Mouse (Mus musculus): ENCODE measurements at regions not wholly inside any gene's neighbourhood (a gene's known extent, or its start where the extent isn't known, plus 50 kb on each side); places are given as distances from the start of the nearest gene placed in this dataset.

DNA sequence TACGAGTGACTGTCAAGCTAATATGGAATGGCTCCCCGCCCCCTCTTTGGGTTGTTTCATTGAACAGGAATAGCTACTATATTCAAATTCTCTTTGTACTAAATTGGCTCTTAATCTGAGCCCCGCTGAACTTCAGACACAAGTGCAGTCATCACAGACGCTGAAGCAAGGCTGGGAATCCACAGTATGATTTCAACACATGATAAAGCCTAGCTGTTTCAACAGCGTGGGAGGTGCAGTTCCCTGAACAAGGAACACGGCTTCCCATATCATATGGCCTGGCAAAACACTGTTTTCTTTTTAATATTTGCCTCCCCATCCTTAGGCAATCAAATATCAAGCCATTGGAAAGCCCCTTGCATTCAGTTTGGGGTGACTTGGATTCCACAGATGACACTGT, 428.0 kb upstream of the Adamts9 start:
- 79% methylated on average over 6 of the region's 6 CpGs for WGBS
- Histone ChIP-seq H3K27ac (no peak overlapping the region), H3K4me1 (no peaks in the 10 kb centered on the region), H3K4me3 (no peak overlapping the region), H3K27me3 (no peaks in the 10 kb centered on the region), H3K4me2 (no peak overlapping the region), H3K36me3 (no peaks in the 10 kb centered on the region), H3K9me3 (no peaks in the 10 kb centered on the region), H3K9ac (no peak overlapping the region)
- no peak for ATAC-seq (ENCODE audit: insufficient number of reproducible peaks, low FRiP score, low TSS enrichment, low read depth)

GRCm38 (mm10) chr6:93363846-93364245, 420.6 kb upstream of the Adamts9 start:
- Histone ChIP-seq H3K27me3 (no peaks in the 10 kb centered on the region), H3K4me2 (no peak overlapping the region), H3K4me3 (no peak overlapping the region), H3K27ac (no peak overlapping the region), H3K9me3 (no peaks in the 10 kb centered on the region), H3K9ac (no peak overlapping the region), H3K4me1 (no peaks in the 10 kb centered on the region), H3K36me3 (no peaks in the 10 kb centered on the region)
- WGBS, result 66% methylated on average over 4 of the region's 4 CpGs
- ATAC-seq (ENCODE audit: insufficient number of reproducible peaks, low FRiP score, low TSS enrichment, low read depth), result no peak

DNA sequence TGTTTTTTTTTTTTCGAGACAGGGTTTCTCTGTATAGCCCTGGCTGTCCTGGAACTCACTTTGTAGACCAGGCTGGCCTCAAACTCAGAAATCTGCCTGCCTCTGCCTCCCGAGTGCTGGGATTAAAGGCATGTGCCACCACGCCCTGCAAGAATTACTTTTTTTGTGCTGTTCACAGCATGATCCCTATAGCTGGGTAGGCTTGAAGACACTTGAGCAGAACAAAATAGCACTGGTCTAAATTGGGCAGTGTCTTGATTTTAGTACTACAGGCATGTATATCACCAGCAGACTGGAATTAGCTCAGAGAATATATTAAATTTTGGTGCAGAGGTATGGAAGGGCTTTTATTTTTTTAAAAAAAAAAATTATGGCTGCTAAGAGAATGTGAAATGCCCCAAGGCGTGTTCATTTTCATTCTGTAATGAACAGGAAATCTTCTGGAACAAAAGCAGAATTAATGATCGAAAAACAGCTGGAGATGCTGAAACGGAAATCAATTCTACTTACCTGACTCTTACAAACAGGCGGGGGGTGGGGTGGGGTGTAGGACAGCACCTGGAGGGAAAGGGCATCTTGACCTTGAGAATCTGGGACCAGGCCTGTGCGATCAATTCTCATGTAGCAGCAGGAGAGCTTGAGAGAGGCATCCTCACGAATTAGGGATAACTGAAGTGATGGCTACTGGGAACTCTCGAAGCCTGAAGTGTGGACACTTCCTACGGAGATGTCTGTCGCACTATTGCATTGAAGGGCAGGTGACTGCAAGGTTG, 410.2 kb upstream of the Adamts9 start:
- no peak for ATAC-seq (ENCODE audit: insufficient number of reproducible peaks, low FRiP score, low TSS enrichment, low read depth)
- Histone ChIP-seq H3K9ac (no peak overlapping the region), H3K4me3 (no peak overlapping the region), H3K36me3 (no peaks in the 10 kb centered on the region), H3K27ac (no peak overlapping the region), H3K27me3 (no peaks in the 10 kb centered on the region), H3K4me1 (no peaks in the 10 kb centered on the region), H3K4me2 (no peak overlapping the region), H3K9me3 (no peaks in the 10 kb centered on the region)
- 75% methylated on average over 12 of the region's 12 CpGs for WGBS

GRCm38 (mm10) chr6:93349936-93350700, 406.8 kb upstream of the Adamts9 start:
- no peak overlapping the region for H3K4me2 ChIP-seq
- no peaks in the 10 kb centered on the region for H3K4me1 ChIP-seq
- H3K9ac ChIP-seq, result no peak overlapping the region
- no peak for ATAC-seq (ENCODE audit: insufficient number of reproducible peaks, low FRiP score, low TSS enrichment, low read depth)
- no peak overlapping the region for H3K4me3 ChIP-seq
- WGBS, result 55% methylated on average over 7 of the region's 7 CpGs
- H3K27me3 ChIP-seq, result no peaks in the 10 kb centered on the region
- H3K27ac ChIP-seq, result no peak overlapping the region; the same call in 1 of the 2 replicates
- no peaks in the 10 kb centered on the region for H3K9me3 ChIP-seq
- no peaks in the 10 kb centered on the region for H3K36me3 ChIP-seq

GRCm38 (mm10) chr6:93348141-93348540, 404.8 kb upstream of the Adamts9 start:
- 68% methylated on average over 3 of the region's 3 CpGs for WGBS
- H3K4me3 ChIP-seq, result no peak overlapping the region
- no peaks in the 10 kb centered on the region for H3K9me3 ChIP-seq
- H3K4me1 ChIP-seq, result no peaks in the 10 kb centered on the region
- no peak overlapping the region for H3K9ac ChIP-seq
- no peak for ATAC-seq (ENCODE audit: insufficient number of reproducible peaks, low FRiP score, low TSS enrichment, low read depth)
- H3K27ac ChIP-seq, result no peak overlapping the region
- no peak overlapping the region for H3K4me2 ChIP-seq
- no peaks in the 10 kb centered on the region for H3K27me3 ChIP-seq
- H3K36me3 ChIP-seq, result no peaks in the 10 kb centered on the region

GRCm38 (mm10) chr6:93328683-93329082, 385.4 kb upstream of the Adamts9 start:
- no peak for ATAC-seq (ENCODE audit: insufficient number of reproducible peaks, low FRiP score, low TSS enrichment, low read depth)
- H3K4me1 ChIP-seq, result peaks cover 4% of the 10 kb centered on the region; the same call in 1 of the 2 replicates
- no peak overlapping the region for H3K9ac ChIP-seq
- H3K4me3 ChIP-seq, result no peak overlapping the region
- H3K4me2 ChIP-seq, result no peak overlapping the region
- H3K27me3 ChIP-seq, result no peaks in the 10 kb centered on the region
- no peaks in the 10 kb centered on the region for H3K36me3 ChIP-seq
- WGBS, result 47% methylated on average over 2 of the region's 2 CpGs
- H3K27ac ChIP-seq, result no peak overlapping the region
- H3K9me3 ChIP-seq, result no peaks in the 10 kb centered on the region

GRCm38 (mm10) chr6:93327930-93328329, 384.6 kb upstream of the Adamts9 start:
- no peaks in the 10 kb centered on the region for H3K9me3 ChIP-seq
- no peak for ATAC-seq (ENCODE audit: insufficient number of reproducible peaks, low FRiP score, low TSS enrichment, low read depth)
- no peak overlapping the region for H3K27ac ChIP-seq
- H3K4me3 ChIP-seq, result no peak overlapping the region
- 76% methylated on average over 1 of the region's 1 CpGs for WGBS
- H3K4me2 ChIP-seq, result no peak overlapping the region
- peaks cover 4% of the 10 kb centered on the region; the same call in 1 of the 2 replicates for H3K4me1 ChIP-seq
- no peaks in the 10 kb centered on the region for H3K36me3 ChIP-seq
- H3K9ac ChIP-seq, result no peak overlapping the region
- H3K27me3 ChIP-seq, result no peaks in the 10 kb centered on the region

DNA sequence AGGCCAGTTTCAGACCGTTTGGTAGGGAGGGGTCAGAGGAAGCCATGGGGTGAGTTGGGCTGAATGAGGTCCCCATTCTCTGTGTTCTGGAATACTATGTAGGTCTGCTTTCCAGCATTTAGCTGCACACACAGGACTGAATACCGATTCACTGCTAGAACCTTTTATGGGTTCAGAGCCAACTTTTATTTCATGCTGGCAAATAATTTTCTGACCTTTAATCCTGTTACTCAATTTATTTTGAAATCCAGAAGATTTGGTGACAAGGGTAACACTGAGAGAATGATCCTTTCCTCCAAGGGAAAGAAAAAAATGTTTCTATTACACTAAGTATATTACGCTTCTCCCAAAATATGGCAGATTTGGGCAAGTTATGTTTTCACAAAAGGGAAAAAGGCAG, 380.6 kb upstream of the Adamts9 start:
- ATAC-seq (ENCODE audit: insufficient number of reproducible peaks, low FRiP score, low TSS enrichment, low read depth), result no peak
- Histone ChIP-seq H3K4me2 (no peak overlapping the region), H3K36me3 (no peaks in the 10 kb centered on the region), H3K27me3 (no peaks in the 10 kb centered on the region), H3K9me3 (no peaks in the 10 kb centered on the region), H3K9ac (no peak overlapping the region), H3K4me1 (peaks cover 4% of the 10 kb centered on the region; the same call in 1 of the 2 replicates), H3K4me3 (no peak overlapping the region), H3K27ac (no peak overlapping the region)
- 73% methylated on average over 3 of the region's 3 CpGs for WGBS

- H3K4me2 ChIP-seq, result no peak overlapping the region
- no peak overlapping the region for H3K9ac ChIP-seq
- no peaks in the 10 kb centered on the region for H3K4me1 ChIP-seq
- no peaks in the 10 kb centered on the region for H3K36me3 ChIP-seq
- no peaks in the 10 kb centered on the region for H3K27me3 ChIP-seq
- 68% methylated on average over 5 of the region's 5 CpGs for WGBS
- H3K9me3 ChIP-seq, result no peaks in the 10 kb centered on the region
- H3K27ac ChIP-seq, result no peak overlapping the region
- no peak for ATAC-seq (ENCODE audit: insufficient number of reproducible peaks, low FRiP score, low TSS enrichment, low read depth)
- no peak overlapping the region for H3K4me3 ChIP-seq
Measured at GRCm38 (mm10) chr6:93314625-93315024, 371.3 kb upstream of the Adamts9 start.

DNA sequence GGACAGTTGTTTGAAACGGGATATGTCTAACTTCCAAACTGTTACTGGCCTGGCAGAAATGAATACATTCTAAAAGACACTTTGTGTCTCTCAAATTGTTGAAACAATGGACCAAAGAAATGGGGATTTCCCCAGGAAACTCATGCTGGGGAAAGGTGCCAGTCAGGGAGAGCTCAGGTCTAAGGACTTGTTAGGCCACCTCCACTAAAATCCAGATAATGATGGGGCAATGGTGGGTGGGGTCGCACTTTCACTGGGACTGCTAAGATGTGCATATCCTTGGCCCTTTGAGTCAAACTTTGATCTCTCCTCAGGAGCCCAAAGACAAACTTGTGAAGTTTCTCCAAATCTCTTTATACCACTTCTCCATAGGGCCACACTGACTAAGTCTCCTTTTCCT, 361.9 kb upstream of the Adamts9 start:
- Histone ChIP-seq H3K27me3 (no peaks in the 10 kb centered on the region), H3K4me1 (no peaks in the 10 kb centered on the region), H3K9me3 (no peaks in the 10 kb centered on the region), H3K4me2 (no peak overlapping the region), H3K36me3 (no peaks in the 10 kb centered on the region), H3K4me3 (no peak overlapping the region), H3K27ac (no peak overlapping the region), H3K9ac (no peak overlapping the region)
- WGBS, result 50% methylated on average over 2 of the region's 2 CpGs
- ATAC-seq (ENCODE audit: insufficient number of reproducible peaks, low FRiP score, low TSS enrichment, low read depth), result no peak

DNA sequence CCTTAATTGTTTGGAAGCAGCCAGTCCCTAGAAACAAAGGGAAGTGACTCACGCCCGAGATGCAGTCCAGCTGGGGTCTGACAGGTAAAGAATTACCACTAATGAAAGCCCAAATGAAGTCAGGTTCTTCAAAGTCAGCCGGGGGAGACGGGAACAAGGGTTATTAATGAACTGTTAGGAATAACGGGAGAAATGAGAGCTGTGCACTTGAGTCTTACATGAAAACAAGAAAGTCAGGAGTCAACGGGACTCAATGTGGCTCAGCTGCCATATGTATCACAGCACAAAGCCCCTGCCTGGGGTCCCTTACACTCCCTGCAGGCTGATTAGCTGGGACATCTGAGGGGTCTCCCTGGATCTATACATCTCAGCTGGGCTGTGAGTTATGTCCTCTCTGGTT, 354.7 kb upstream of the Adamts9 start:
- Histone ChIP-seq H3K4me2 (no peak overlapping the region), H3K27ac (no peak overlapping the region), H3K9me3 (no peaks in the 10 kb centered on the region), H3K4me3 (no peak overlapping the region), H3K4me1 (peaks cover 3% of the 10 kb centered on the region; the same call in 1 of the 2 replicates), H3K27me3 (no peaks in the 10 kb centered on the region), H3K9ac (no peak overlapping the region), H3K36me3 (no peaks in the 10 kb centered on the region)
- 31% methylated on average over 6 of the region's 6 CpGs for WGBS
- no peak for ATAC-seq (ENCODE audit: insufficient number of reproducible peaks, low FRiP score, low TSS enrichment, low read depth)

GRCm38 (mm10) chr6:93291711-93292110, 348.4 kb upstream of the Adamts9 start:
- H3K36me3 ChIP-seq, result no peaks in the 10 kb centered on the region
- H3K4me2 ChIP-seq, result no peak overlapping the region
- H3K4me1 ChIP-seq, result no peaks in the 10 kb centered on the region
- WGBS, result 85% methylated on average over 1 of the region's 1 CpGs
- H3K9me3 ChIP-seq, result no peaks in the 10 kb centered on the region
- no peak overlapping the region for H3K9ac ChIP-seq
- no peaks in the 10 kb centered on the region for H3K27me3 ChIP-seq
- H3K27ac ChIP-seq, result no peak overlapping the region
- H3K4me3 ChIP-seq, result no peak overlapping the region
- ATAC-seq (ENCODE audit: insufficient number of reproducible peaks, low FRiP score, low TSS enrichment, low read depth), result no peak

Data from limb, embryonic 15.5 days (tissue).